Mouse (Mus musculus) stomach, embryonic 16.5 days (tissue): Measurements from ENCODE around the gene Ostc. TPM values are rescaled to one million over a fixed set of nuclear protein-coding genes. Genes with fewer than 3 reads are reported as not detected.

ENCODE experiments used
- ATAC-seq: fragments of 200-750 bp; cut with Nextera tagmentation; 2 replicates; pipeline ENCODE4 v1.8.0; 2017; ENCODE audit warnings: moderate number of reproducible peaks, moderate TSS enrichment; ENCODE audit not compliant: insufficient read depth, low FRiP score
- H3K27ac ChIP-seq: fragments of 300-500 bp; sonication (generic); 2 replicates; pipeline ENCODE4 v1.5.1; 2014; ENCODE audit warnings: low read length
- H3K27me3 ChIP-seq: fragments of 300-500 bp; sonication (generic); 2 replicates; pipeline ENCODE4 v1.6.1; 2014; ENCODE audit warnings: low read length, control low read depth, mixed read lengths; ENCODE audit not compliant: control insufficient read depth, insufficient read depth
- H3K36me3 ChIP-seq: fragments of 300-500 bp; sonication (generic); 2 replicates; pipeline ENCODE4 v1.6.1; 2014; ENCODE audit warnings: low read length; ENCODE audit not compliant: control insufficient read depth, insufficient read depth
- H3K4me1 ChIP-seq: fragments of 300-500 bp; sonication (generic); 2 replicates; pipeline ENCODE4 v1.6.1; 2014; ENCODE audit warnings: low read length, control low read depth, mixed read lengths; ENCODE audit not compliant: control insufficient read depth, insufficient read depth
- H3K4me2 ChIP-seq: fragments of 300-500 bp; sonication (generic); 2 replicates; pipeline ENCODE4 v1.6.1; 2014; ENCODE audit warnings: low read depth, low read length, mixed read lengths
- H3K4me3 ChIP-seq: fragments of 300-500 bp; sonication (generic); replicated peaks from 2 replicates; pipeline ENCODE4 v1.5.1; 2014; ENCODE audit warnings: mild to moderate bottlenecking, low read length
- H3K9ac ChIP-seq: fragments of 300-500 bp; sonication (generic); 2 replicates; pipeline ENCODE4 v1.6.1; 2014; ENCODE audit warnings: low read length
- H3K9me3 ChIP-seq: fragments of 300-500 bp; sonication (generic); replicated peaks from 2 replicates; pipeline ENCODE4 v1.6.1; 2016; ENCODE audit warnings: low read length, control low read depth; ENCODE audit not compliant: control insufficient read depth
- WGBS: fragments of 180-500 bp; shearing (Covaris S2); extraction: QIAGEN DNeasy Blood & Tissue Kit; methylation state at CpG from one replicate; pipeline ENCODE4 v1.1.7; 2014; 5-methylcytosine and 5-hydroxymethylcytosine counted together
- polyA plus RNA-seq: library from polyadenylated mRNA; unstranded; fragments of >200 nt; fragmentation: Nextera tagmentation; extraction: Ambion mirVana; gene quantifications from 2 replicates; pipeline ENCODE4 v1.2.1, GENCODE M21; 2015

Gene Ostc
- polyA plus RNA-seq, 1 experiment from 2014 or later, result 396 TPM

DNA sequence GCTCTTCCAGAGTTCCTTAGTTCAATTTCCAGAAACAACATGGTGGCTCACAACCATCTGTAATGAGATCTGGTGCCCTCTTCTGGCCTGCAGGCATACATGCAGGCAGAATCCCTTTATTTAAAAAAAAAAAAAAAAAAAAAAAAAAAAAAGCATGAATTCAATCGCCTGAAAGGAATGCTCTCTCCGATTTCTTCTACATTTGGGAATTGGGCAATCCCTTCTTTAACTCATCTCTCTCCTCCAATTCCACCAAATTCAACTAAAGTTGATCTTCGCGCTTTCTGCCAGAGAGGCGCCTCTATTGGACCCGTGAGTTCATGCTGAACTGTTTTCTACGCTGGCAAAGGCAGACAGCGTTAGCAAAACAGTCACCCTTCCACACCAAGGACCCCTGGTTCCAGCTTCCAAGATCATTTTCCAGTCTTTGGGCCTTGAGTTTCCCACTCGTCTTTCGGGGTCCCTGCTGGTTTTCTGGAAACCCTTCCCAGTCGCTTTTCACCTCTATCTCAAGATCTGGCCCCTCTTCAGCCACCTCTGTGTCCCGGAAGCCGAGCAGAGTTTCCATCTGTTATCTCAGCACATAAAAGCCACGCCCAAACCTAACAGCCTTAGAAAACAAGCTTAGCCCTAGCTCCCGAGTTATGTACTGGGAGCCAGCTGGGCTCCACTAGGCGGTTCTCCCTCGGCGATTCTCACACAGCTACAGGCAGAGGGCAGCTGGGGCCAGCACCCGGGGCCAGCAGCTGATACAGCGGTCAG is 18.2 kb downstream of the Ostc start:
- H3K4me2 ChIP-seq, result peak overlapping the region; percentile 56
- peak overlapping the region; percentile 38 for H3K4me3 ChIP-seq
- 9% methylated on average over 20 of the region's 20 CpGs for WGBS
- peak overlapping the region; percentile 42 for H3K27ac ChIP-seq
- peak overlapping the region; percentile 58 for H3K9ac ChIP-seq
- H3K9me3 ChIP-seq, result 0 out of 2 replicates have a peak, but pooled peaks cover 2% of the 10 kb centered on the region
- H3K36me3 ChIP-seq, result peaks cover 11% of the 10 kb centered on the region; the same call in 1 of the 2 replicates
- ATAC-seq, result peak; percentile 84
- no peaks in the 10 kb centered on the region for H3K27me3 ChIP-seq
- peaks cover 9% of the 10 kb centered on the region for H3K4me1 ChIP-seq

DNA sequence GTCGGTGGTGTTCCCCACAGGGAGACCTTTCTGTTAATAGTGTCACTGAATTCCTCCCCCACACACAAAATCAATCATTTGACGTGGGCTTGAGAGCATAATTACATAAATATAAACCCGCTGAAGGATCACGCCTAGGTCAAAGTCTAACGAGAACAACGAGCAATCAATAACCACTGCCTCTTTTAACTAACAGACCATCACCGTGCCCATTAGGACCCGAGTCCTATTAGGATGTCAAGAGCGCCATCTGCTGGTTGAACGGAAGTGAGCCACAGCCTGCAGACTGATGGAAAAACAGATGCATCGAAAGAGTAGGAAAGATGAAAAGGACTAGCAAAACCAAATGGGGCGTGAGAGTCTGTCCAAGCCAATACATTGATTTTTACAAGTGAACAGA is 19.6 kb downstream of the Ostc start:
- no peaks in the 10 kb centered on the region for H3K9me3 ChIP-seq
- no peak overlapping the region for H3K4me3 ChIP-seq
- no peaks in the 10 kb centered on the region for H3K36me3 ChIP-seq
- H3K9ac ChIP-seq, result no peak overlapping the region
- no peak overlapping the region for H3K4me2 ChIP-seq
- ATAC-seq, result peak; percentile 59; the same call in 1 of the 2 replicates
- WGBS, result 12% methylated on average over 12 of the region's 12 CpGs
- H3K4me1 ChIP-seq, result peaks cover 9% of the 10 kb centered on the region
- H3K27ac ChIP-seq, result no peak overlapping the region
- no peaks in the 10 kb centered on the region for H3K27me3 ChIP-seq

DNA sequence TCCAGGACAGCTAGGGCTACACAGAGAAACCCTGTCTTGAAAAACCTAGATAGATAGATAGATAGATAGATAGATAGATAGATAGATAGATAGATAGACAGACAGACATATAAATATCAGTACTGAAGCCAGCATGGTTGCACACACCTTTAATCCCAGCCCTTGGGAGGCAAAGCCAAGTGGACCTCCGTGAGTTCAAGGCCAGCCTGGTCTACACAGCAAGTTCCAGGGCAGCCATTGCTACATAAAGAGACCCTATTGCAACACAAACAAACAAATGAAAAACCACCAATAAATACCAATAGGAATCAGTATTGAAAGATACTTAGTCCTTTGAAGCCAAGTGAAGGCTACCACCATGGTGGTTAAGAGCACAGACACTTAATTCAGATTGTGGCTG is 22.2 kb downstream of the Ostc start:
- no peak overlapping the region for H3K27ac ChIP-seq
- ATAC-seq, result no peak
- 97% methylated on average over 1 of the region's 1 CpGs for WGBS
- no peaks in the 10 kb centered on the region for H3K27me3 ChIP-seq
- H3K9me3 ChIP-seq, result no peaks in the 10 kb centered on the region
- H3K4me2 ChIP-seq, result no peak overlapping the region
- H3K36me3 ChIP-seq, result no peaks in the 10 kb centered on the region
- peaks cover 8% of the 10 kb centered on the region for H3K4me1 ChIP-seq
- H3K9ac ChIP-seq, result no peak overlapping the region
- H3K4me3 ChIP-seq, result no peak overlapping the region

DNA sequence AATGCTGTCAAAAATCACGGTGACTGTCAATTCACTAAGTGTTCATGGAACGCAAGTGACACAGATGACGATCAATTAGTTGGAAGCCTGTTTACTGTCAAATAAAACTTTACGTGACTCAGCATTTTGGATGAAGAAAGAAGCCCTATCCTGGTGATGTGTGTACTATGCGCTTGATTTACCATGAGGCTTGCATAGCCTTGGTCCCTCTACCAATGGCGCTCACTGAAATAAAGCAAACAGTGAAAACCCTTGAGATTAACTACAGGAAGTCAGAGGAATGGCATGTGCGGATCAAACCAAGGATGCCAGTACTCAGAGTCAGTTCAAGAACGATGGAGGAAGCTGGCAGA is 24.3 kb downstream of the Ostc start:
- no peak for ATAC-seq

DNA sequence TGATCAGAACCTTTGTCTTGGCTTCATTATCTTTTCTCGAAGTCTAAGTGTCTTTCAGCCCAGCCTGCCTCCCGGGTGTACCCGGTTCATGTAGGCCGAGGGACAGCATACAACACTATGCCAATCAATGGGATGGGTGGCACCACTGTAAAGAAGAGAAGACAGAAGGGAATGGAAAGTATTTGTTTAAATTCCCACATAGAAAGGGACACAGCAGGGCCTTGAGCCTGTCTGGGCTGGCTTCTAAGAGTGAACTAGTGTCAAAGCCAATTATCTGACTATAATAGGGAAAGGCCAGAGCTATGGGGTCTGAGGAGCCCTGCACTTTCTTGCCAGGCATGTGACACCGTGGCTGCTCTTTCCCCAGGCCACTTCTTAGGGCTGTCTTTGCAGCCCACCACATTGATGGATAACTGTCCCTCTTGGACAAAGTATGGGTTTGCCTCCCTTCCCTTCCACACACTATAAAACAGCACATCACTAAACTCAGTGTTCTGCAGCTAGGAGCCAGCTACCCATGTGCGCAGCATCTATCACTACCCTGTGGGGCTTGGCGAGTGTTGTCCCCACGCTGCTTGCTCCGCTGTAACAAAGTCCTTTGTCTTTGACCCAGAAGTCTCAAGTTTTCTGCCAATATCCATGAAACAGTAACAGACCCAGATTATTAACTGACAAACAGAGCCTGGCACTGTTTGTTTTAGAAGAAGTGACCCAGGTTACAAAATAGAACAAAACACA is 24.8 kb downstream of the Ostc start:
- Histone ChIP-seq H3K4me3 (no peak overlapping the region), H3K4me2 (no peak overlapping the region), H3K9me3 (no peaks in the 10 kb centered on the region), H3K36me3 (no peaks in the 10 kb centered on the region), H3K27me3 (no peaks in the 10 kb centered on the region), H3K27ac (no peak overlapping the region), H3K4me1 (no peaks in the 10 kb centered on the region), H3K9ac (no peak overlapping the region)
- 83% methylated on average over 9 of the region's 9 CpGs for WGBS
- ATAC-seq, result no peak

More for the DNA sequence above, 24.3 kb downstream of the Ostc start:
- Histone ChIP-seq H3K4me1 (no peaks in the 10 kb centered on the region), H3K4me3 (no peak overlapping the region), H3K27ac (no peak overlapping the region), H3K27me3 (no peaks in the 10 kb centered on the region), H3K36me3 (no peaks in the 10 kb centered on the region), H3K4me2 (no peak overlapping the region), H3K9me3 (no peaks in the 10 kb centered on the region), H3K9ac (no peak overlapping the region)
- 80% methylated on average over 8 of the region's 8 CpGs for WGBS

- no peak overlapping the region for H3K27ac ChIP-seq
- H3K9me3 ChIP-seq, result no peaks in the 10 kb centered on the region
- H3K4me2 ChIP-seq, result no peak overlapping the region
- no peak overlapping the region for H3K4me3 ChIP-seq
- ATAC-seq, result no peak
- H3K27me3 ChIP-seq, result no peaks in the 10 kb centered on the region
- no peaks in the 10 kb centered on the region for H3K4me1 ChIP-seq
- WGBS, result 84% methylated on average over 8 of the region's 8 CpGs
- no peak overlapping the region for H3K9ac ChIP-seq
- no peaks in the 10 kb centered on the region for H3K36me3 ChIP-seq
These were observed 25.4 kb downstream of the Ostc start for GRCm38 (mm10) chr3:130683836-130684235.

GRCm38 (mm10) chr3:130682183-130682582 is 27.1 kb downstream of the Ostc start:
- H3K4me3 ChIP-seq, result no peak overlapping the region
- WGBS, result 62% methylated on average over 9 of the region's 9 CpGs
- H3K4me2 ChIP-seq, result no peak overlapping the region
- no peak overlapping the region for H3K9ac ChIP-seq
- no peaks in the 10 kb centered on the region for H3K4me1 ChIP-seq
- H3K27ac ChIP-seq, result no peak overlapping the region
- 0 out of 2 replicates have a peak, but pooled peaks have one; percentile 39 for ATAC-seq
- H3K9me3 ChIP-seq, result no peaks in the 10 kb centered on the region
- H3K36me3 ChIP-seq, result no peaks in the 10 kb centered on the region
- no peaks in the 10 kb centered on the region for H3K27me3 ChIP-seq

DNA sequence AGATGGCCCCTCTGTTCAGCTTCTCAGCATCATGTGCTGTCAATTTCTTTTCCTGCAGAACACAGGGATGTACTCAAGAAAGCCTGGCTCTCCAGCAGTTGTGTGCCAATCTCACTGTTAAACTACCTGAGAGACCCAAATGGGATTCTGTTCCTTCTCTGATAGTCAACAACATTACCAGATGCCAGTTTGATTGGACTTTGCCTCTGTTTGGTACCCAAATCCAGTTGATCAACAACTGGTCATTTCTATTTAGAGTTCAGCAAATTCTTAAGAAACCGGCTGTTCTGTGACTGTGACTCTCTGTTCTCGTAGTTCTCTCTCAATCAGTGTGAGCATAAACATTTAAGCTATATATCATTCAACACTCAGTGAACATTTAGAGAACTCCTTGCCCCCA is 28.0 kb downstream of the Ostc start:
- Histone ChIP-seq H3K4me3 (no peak overlapping the region), H3K9me3 (no peaks in the 10 kb centered on the region), H3K27ac (no peak overlapping the region), H3K36me3 (no peaks in the 10 kb centered on the region), H3K4me2 (no peak overlapping the region), H3K9ac (no peak overlapping the region), H3K4me1 (no peaks in the 10 kb centered on the region), H3K27me3 (no peaks in the 10 kb centered on the region)
- 62% methylated on average over 2 of the region's 2 CpGs for WGBS
- ATAC-seq, result no peak

- Histone ChIP-seq H3K4me3 (no peak overlapping the region), H3K9me3 (no peaks in the 10 kb centered on the region), H3K36me3 (no peaks in the 10 kb centered on the region), H3K27ac (no peak overlapping the region), H3K4me1 (no peaks in the 10 kb centered on the region), H3K4me2 (no peak overlapping the region), H3K9ac (no peak overlapping the region), H3K27me3 (no peaks in the 10 kb centered on the region)
- ATAC-seq, result no peak
- 93% methylated on average over 19 of the region's 19 CpGs for WGBS
These were observed 31.4 kb downstream of the Ostc start for GRCm38 (mm10) chr3:130677671-130678460.
